Mouse (Mus musculus): Measurements from ENCODE around the gene Dsp.
A peak's percentile ranks its signal among the peaks of the same experiment; 100 is the strongest.

Gene Dsp

GRCm38 (mm10) chr13:38170707-38171144, 19.6 kb downstream of the Dsp start:
- peak; percentile 20 for DNase-seq (ENCODE audit: low spot score)

- no peak for DNase-seq (ENCODE audit: low spot score)
Measured at GRCm38 (mm10) chr13:38193406-38193805, 42.3 kb downstream of the Dsp start.

GRCm38 (mm10) chr13:38201413-38201812, 50.3 kb downstream of the Dsp start:
- no peak for DNase-seq (ENCODE audit: low spot score)

- DNase-seq (ENCODE audit: low spot score): peak; percentile 20
Measured at GRCm38 (mm10) chr13:38204171-38204570, 53.1 kb downstream of the Dsp start.

- peak; percentile 91 for DNase-seq (ENCODE audit: low spot score)
Measured at GRCm38 (mm10) chr13:38204702-38205482, 53.8 kb downstream of the Dsp start, which contains the start of gene Snrnp48. TSS of gene Snrnp48 (plus strand) at chr13:38204938.

- DNase-seq (ENCODE audit: low spot score): no peak
Measured at GRCm38 (mm10) chr13:38211122-38211521, 60.0 kb downstream of the Dsp start.

- DNase-seq (ENCODE audit: low spot score): no peak
Measured at GRCm38 (mm10) chr13:38218686-38219085, 67.6 kb downstream of the Dsp start.

GRCm38 (mm10) chr13:38220331-38220730, 69.2 kb downstream of the Dsp start:
- DNase-seq (ENCODE audit: low spot score): no peak

- no peak for DNase-seq (ENCODE audit: low spot score)
Measured at GRCm38 (mm10) chr13:38230177-38230821, 79.2 kb downstream of the Dsp start.

GRCm38 (mm10) chr13:38232411-38232810, 81.3 kb downstream of the Dsp start:
- DNase-seq (ENCODE audit: low spot score): no peak

- no peak for DNase-seq (ENCODE audit: low spot score)
Measured at GRCm38 (mm10) chr13:38232856-38233625, 81.9 kb downstream of the Dsp start.

- no peak for DNase-seq (ENCODE audit: low spot score)
Measured at GRCm38 (mm10) chr13:38234651-38235050, 83.6 kb downstream of the Dsp start.

- DNase-seq (ENCODE audit: low spot score): no peak
Measured at GRCm38 (mm10) chr13:38235370-38235769, 84.3 kb downstream of the Dsp start.

GRCm38 (mm10) chr13:38248151-38248550, 97.1 kb downstream of the Dsp start:
- no peak for DNase-seq (ENCODE audit: low spot score)
